Mouse (Mus musculus) heart, embryonic 14.5 days (tissue): ENCODE data around the gene Dock7. TPM values are rescaled to one million over a fixed set of nuclear protein-coding genes. Genes with fewer than 3 reads are reported as not detected.

Source experiments
- ATAC-seq: fragments of 200-750 bp; cut with Nextera tagmentation; 2 replicates; pipeline ENCODE4 v1.8.0; 2017; ENCODE audit warnings: low read depth, moderate TSS enrichment; ENCODE audit not compliant: insufficient number of reproducible peaks, insufficient read depth, low FRiP score
- H3K27ac ChIP-seq, 2 experiments: fragments of 200-500 bp in 1 of 2; fragments of 300-500 bp in 1 of 2; sonication (generic) in 1 of 2; replicated peaks in 1 of 2; 2 replicates each; pipeline ENCODE4 v1.5.1; 2012 to 2014; ENCODE audit warnings: low read depth in 2 of 2, low read length in 2 of 2, control low read depth in 1 of 2, mild to moderate bottlenecking in 1 of 2, mixed read lengths in 1 of 2; ENCODE audit not compliant: control insufficient read depth in 1 of 2, insufficient read depth in 1 of 2
- H3K27me3 ChIP-seq: fragments of 300-500 bp; sonication (generic); 2 replicates; pipeline ENCODE4 v1.6.1; 2014; ENCODE audit warnings: mild to moderate bottlenecking, low read length, control low read depth; ENCODE audit not compliant: control insufficient read depth, insufficient read depth
- H3K36me3 ChIP-seq: fragments of 300-500 bp; sonication (generic); 2 replicates; pipeline ENCODE4 v1.6.1; 2014; ENCODE audit warnings: mild to moderate bottlenecking, control low read depth, low read length, mixed read lengths; ENCODE audit not compliant: control insufficient read depth, insufficient read depth
- H3K4me1 ChIP-seq, 2 experiments: fragments of 200-500 bp in 1 of 2; fragments of 300-500 bp in 1 of 2; sonication (generic) in 1 of 2; 2 replicates each; pipeline ENCODE4 v1.6.1; 2012 to 2014; ENCODE audit warnings: low read length in 2 of 2, control low read depth in 1 of 2, mixed read lengths in 1 of 2; ENCODE audit not compliant: control insufficient read depth in 2 of 2, insufficient read depth in 2 of 2
- H3K4me2 ChIP-seq: fragments of 300-500 bp; sonication (generic); 2 replicates; pipeline ENCODE4 v1.6.1; 2014; ENCODE audit warnings: mild to moderate bottlenecking, low read length
- H3K4me3 ChIP-seq, 2 experiments: fragments of 200-500 bp in 1 of 2; fragments of 300-500 bp in 1 of 2; sonication (generic) in 1 of 2; 2 replicates each; pipeline ENCODE4 v1.5.1; 2012 to 2014; ENCODE audit warnings: low read length in 2 of 2, mild to moderate bottlenecking in 2 of 2, control low read depth in 1 of 2, low read depth in 1 of 2, moderate library complexity in 1 of 2; ENCODE audit not compliant: control insufficient read depth in 1 of 2, insufficient read depth in 1 of 2
- H3K9ac ChIP-seq: fragments of 300-500 bp; sonication (generic); 2 replicates; pipeline ENCODE4 v1.6.1; 2014; ENCODE audit warnings: mild to moderate bottlenecking, low read length
- H3K9me3 ChIP-seq: fragments of 300-500 bp; sonication (generic); 2 replicates; pipeline ENCODE4 v1.6.1; 2016; ENCODE audit warnings: low read length, control low read depth; ENCODE audit not compliant: control insufficient read depth
- WGBS: fragments of 180-500 bp; shearing (Covaris S2); extraction: QIAGEN DNeasy Blood & Tissue Kit; methylation state at CpG from one replicate; pipeline ENCODE4 v1.1.7; 2014; 5-methylcytosine and 5-hydroxymethylcytosine counted together
- polyA plus RNA-seq: library from polyadenylated mRNA; unstranded; fragments of >200 nt; fragmentation: Nextera tagmentation; extraction: Ambion mirVana; gene quantifications from 2 replicates; pipeline ENCODE4 v1.2.1, GENCODE M21; 2014

The Dock7 gene
- polyA plus RNA-seq, 1 experiment from 2014 or later, result 34.4 TPM

GRCm38 (mm10) chr4:98910246-98910645 is 210.5 kb downstream of the Dock7 start:
- Histone ChIP-seq H3K4me1 (no peaks in the 10 kb centered on the region), H3K4me3 (no peak overlapping the region), H3K27ac (no peak overlapping the region), H3K9ac (no peak overlapping the region), H3K9me3 (no peaks in the 10 kb centered on the region), H3K27me3 (no peaks in the 10 kb centered on the region), H3K4me2 (no peak overlapping the region), H3K36me3 (no peaks in the 10 kb centered on the region)
- no peak for ATAC-seq
- WGBS, result 86% methylated on average over 5 of the region's 5 CpGs

GRCm38 (mm10) chr4:98887148-98887547 is 233.6 kb downstream of the Dock7 start:
- 10% methylated on average over 10 of the region's 10 CpGs for WGBS
- no peaks in the 10 kb centered on the region for H3K36me3 ChIP-seq
- H3K4me1 ChIP-seq, result no peaks in the 10 kb centered on the region; a peak in 1 of 4 replicates
- H3K4me3 ChIP-seq, result no peak overlapping the region
- H3K9me3 ChIP-seq, result no peaks in the 10 kb centered on the region
- H3K9ac ChIP-seq, result no peak overlapping the region
- H3K27ac ChIP-seq, result no peak overlapping the region
- ATAC-seq, result no peak
- H3K4me2 ChIP-seq, result no peak overlapping the region
- H3K27me3 ChIP-seq, result no peaks in the 10 kb centered on the region

Other genes starting within 250 kb of the Dock7 start
- 51.8 and 54.4 TPM in 2 replicates for gene Usp1, start 197.1 kb downstream of the Dock7 start, polyA plus RNA-seq
- gene Angptl3, start 90.0 kb downstream of the Dock7 start, polyA plus RNA-seq, result 0.63 and 0.70 TPM in 2 replicates
- gene Atg4c, start 73.0 kb upstream of the Dock7 start, polyA plus RNA-seq, result 8.5 and 8.7 TPM in 2 replicates
- 0.15 TPM in 1 of 2 replicates, not detected in the other for gene Gm12689, start 175.0 kb upstream of the Dock7 start, polyA plus RNA-seq